17 mouse cellular contexts compared by ENCODE assay signal in genomic region chr17:29318731-29319250, GRCm38 (mm10). TPM values are rescaled to one million over a fixed set of nuclear protein-coding genes. Genes with fewer than 3 reads are reported as not detected.
DNase-seq lines count a peak whose midpoint lies in the region; ATAC-seq and TF ChIP-seq lines count a peak whose summit lies in the region.
"Had no signal": no experiment of that assay in that cellular context is flagged by ENCODE, and none has a peak within 500 bp of the region (broad histone marks: within the 10 kb centered on the region; RNA-seq: fewer than 3 reads in every experiment).

No protein-coding gene starts in this region.

- TF ChIP-seq EP300 in heart, adult 2 months (IDR thresholded peaks at IDR 0.05; ENCODE audit: insufficient read depth, low read depth, low read length) = no peak

- H3K9ac ChIP-seq in heart, adult 2 months (ENCODE audit: low read depth, low read length) = peak overlapping the region; percentile 67
- H3K9ac ChIP-seq in heart, embryonic 12.5 days = no peak overlapping the region
- H3K9ac ChIP-seq in neural tube, embryonic 11.5 days (ENCODE audit: low read length) = 0 out of 2 replicates have a peak overlapping the region, but pooled peaks have one; percentile 16
- H3K9ac ChIP-seq: embryonic facial prominence, embryonic 12.5 days; forebrain, embryonic 15.5 days; neural tube, embryonic 15.5 days had no signal

- DNase-seq in heart, adult 2 months = peak in 1 of 2 experiments; percentile 59
- DNase-seq in neural tube, embryonic 11.5 days (ENCODE audit: low spot score) = no peak
- no peak for DNase-seq in neural tube, embryonic 10.5 days (ENCODE audit: extremely low spot score, low spot score)
- DNase-seq in heart, postnatal 14 days = peak; percentile 43 to 55
- no peak for DNase-seq in urinary bladder, adult 2 months (ENCODE audit: low spot score)
- DNase-seq in testis, postnatal 10 days (ENCODE audit: low spot score) = no peak
- no peak for DNase-seq in left cerebral cortex, adult 8-10 months (ENCODE audit: low spot score in 2 of 2)
- DNase-seq: cerebellum, adult 9-10 months; kidney, postnatal 14 days; layer of hippocampus, postnatal 36 days; right cerebral cortex, postnatal 25 days; thymus, postnatal 25 days had no signal

- no peaks in the 10 kb centered on the region for H3K27me3 ChIP-seq in heart, adult 2 months (ENCODE audit: control insufficient read depth, insufficient read depth, low read length)
- peaks cover 30% of the 10 kb centered on the region for H3K27me3 ChIP-seq in heart, embryonic 12.5 days (replicated peaks)
- H3K27me3 ChIP-seq in neural tube, embryonic 11.5 days (ENCODE audit: control insufficient read depth, insufficient read depth, low read length) = peaks cover 19% of the 10 kb centered on the region

- intact Hi-C loops in heart, adult 2 months (cut with DNase I) = loop anchor here (5.0 kb wide), 1 partner anchor 41 kb away; no protein-coding TSS in a partner anchor
- intact Hi-C loops in heart, postnatal 14 days (cut with DNase I) = loop anchor here (2.0 kb wide), 1 partner anchor 20 kb away; no protein-coding TSS in a partner anchor

- H3K4me2 ChIP-seq in heart, embryonic 12.5 days = no peak overlapping the region
- H3K4me2 ChIP-seq in neural tube, embryonic 11.5 days (ENCODE audit: low read depth) = no peak overlapping the region
- H3K4me2 ChIP-seq: embryonic facial prominence, embryonic 12.5 days; forebrain, embryonic 15.5 days; neural tube, embryonic 15.5 days had no signal

- 38% methylated on average over 6 of the region's 6 CpGs for WGBS in heart, adult 2 months
- 55% methylated on average over 6 of the region's 6 CpGs for WGBS in heart, embryonic 12.5 days
- WGBS in neural tube, embryonic 11.5 days = 47% methylated on average over 6 of the region's 6 CpGs

- H3K79me2 ChIP-seq in heart, adult 2 months (replicated peaks; ENCODE audit: control insufficient read depth, insufficient read depth, low read length) = no peaks in the 10 kb centered on the region

- no peaks in the 10 kb centered on the region for H3K36me3 ChIP-seq in heart, adult 2 months (ENCODE audit: control insufficient read depth, insufficient read depth, low read length)
- H3K36me3 ChIP-seq in heart, embryonic 12.5 days = no peaks in the 10 kb centered on the region
- H3K36me3 ChIP-seq in neural tube, embryonic 11.5 days (ENCODE audit: control insufficient read depth, insufficient read depth, low read length) = no peaks in the 10 kb centered on the region
- H3K36me3 ChIP-seq: embryonic facial prominence, embryonic 12.5 days; forebrain, embryonic 15.5 days; neural tube, embryonic 15.5 days had no signal

- no peak for ATAC-seq in heart, embryonic 12.5 days (ENCODE audit: insufficient number of reproducible peaks, low FRiP score)
- no peak for ATAC-seq in neural tube, embryonic 11.5 days (ENCODE audit: insufficient read depth, low FRiP score, low TSS enrichment)
- ATAC-seq: CD4-positive, CD25-positive, alpha-beta regulatory T cell, adult 4 months; forebrain, embryonic 15.5 days had no signal

- peak overlapping the region; percentile 64 for H3K27ac ChIP-seq in heart, adult 2 months
- no peak overlapping the region for H3K27ac ChIP-seq in heart, embryonic 12.5 days (ENCODE audit: poor library complexity, severe bottlenecking)
- H3K27ac ChIP-seq in neural tube, embryonic 11.5 days (ENCODE audit: low read depth, low read length) = no peak overlapping the region
- H3K27ac ChIP-seq: embryonic facial prominence, embryonic 12.5 days; forebrain, embryonic 15.5 days; neural tube, embryonic 15.5 days had no signal

- peak; percentile 62 for TF ChIP-seq POLR2A in heart, adult 2 months (IDR thresholded peaks at IDR 0.05; ENCODE audit: insufficient read depth, low read depth, low read length)

- no peak for TF ChIP-seq CTCF in heart, adult 2 months (IDR thresholded peaks at IDR 0.05)

- peaks cover 15% of the 10 kb centered on the region for H3K4me1 ChIP-seq in heart, adult 2 months (ENCODE audit: control insufficient read depth, insufficient read depth, low read length)
- H3K4me1 ChIP-seq in heart, embryonic 12.5 days (replicated peaks) = peaks cover 40% of the 10 kb centered on the region
- H3K4me1 ChIP-seq in neural tube, embryonic 11.5 days (ENCODE audit: control insufficient read depth, insufficient read depth, low read length) = no peaks in the 10 kb centered on the region

- peak overlapping the region; percentile 26 for H3K4me3 ChIP-seq in heart, adult 2 months
- H3K4me3 ChIP-seq in heart, embryonic 12.5 days = no peak overlapping the region
- H3K4me3 ChIP-seq in neural tube, embryonic 11.5 days (ENCODE audit: low read depth, low read length) = no peak overlapping the region
- H3K4me3 ChIP-seq: embryonic facial prominence, embryonic 12.5 days; forebrain, embryonic 15.5 days; neural tube, embryonic 15.5 days had no signal

- H3K9me3 ChIP-seq in heart, embryonic 12.5 days (replicated peaks) = no peaks in the 10 kb centered on the region
- H3K9me3 ChIP-seq in neural tube, embryonic 11.5 days (ENCODE audit: control insufficient read depth, low read length) = no peaks in the 10 kb centered on the region
- H3K9me3 ChIP-seq: embryonic facial prominence, embryonic 12.5 days; forebrain, embryonic 15.5 days; neural tube, embryonic 15.5 days had no signal

RNA-seq across cellular contexts. Expression of gene Pi16, which starts 1.3 kb away (rescaled TPM):
- total RNA-seq in heart, adult 2 months (2021) = 10 to 100 TPM; 24.1 to 40.7 TPM
- polyA plus RNA-seq in heart, adult 2 months (2012; rRNA removed) = 63.1 and 73.5 TPM in 2 replicates
- polyA plus RNA-seq in heart, embryonic 12.5 days (2016; fragmentation: Nextera tagmentation; extraction: Ambion mirVana) = 4.0 and 4.5 TPM in 2 replicates
- polyA plus RNA-seq in neural tube, embryonic 11.5 days (2014; fragmentation: Nextera tagmentation; extraction: Ambion mirVana) = 0.23 and 0.36 TPM in 2 replicates
- total RNA-seq in heart, postnatal 14 days (2021) = 10 to 100 TPM; 34.3 to 47.8 TPM
- 405 and 508 TPM in 2 replicates for polyA plus RNA-seq in urinary bladder, adult 2 months (2012; rRNA removed)
- total RNA-seq in left cerebral cortex, adult 8-10 months (2022) = 1 to 10 TPM; 1.2 to 1.6 (median 1.4) TPM

RNA-seq across cellular contexts. Expression of gene Mtch1, which starts 28.9 kb away (rescaled TPM):
- total RNA-seq in heart, adult 2 months (2021) = 100 to 1,000 TPM; 186 to 203 TPM
- 234 and 293 TPM in 2 replicates for polyA plus RNA-seq in heart, adult 2 months (2012; rRNA removed)
- 317 and 330 TPM in 2 replicates for polyA plus RNA-seq in heart, embryonic 12.5 days (2016; fragmentation: Nextera tagmentation; extraction: Ambion mirVana)
- polyA plus RNA-seq in neural tube, embryonic 11.5 days (2014; fragmentation: Nextera tagmentation; extraction: Ambion mirVana) = 402 and 441 TPM in 2 replicates
- 100 to 1,000 TPM; 272 to 279 TPM for total RNA-seq in heart, postnatal 14 days (2021)
- 263 and 279 TPM in 2 replicates for polyA plus RNA-seq in urinary bladder, adult 2 months (2012; rRNA removed)
- 100 to 1,000 TPM; 565 to 601 (median 593) TPM for total RNA-seq in left cerebral cortex, adult 8-10 months (2022)

RNA-seq across cellular contexts. Expression of gene Fgd2, which starts 41.9 kb away (rescaled TPM):
- 1 to 10 TPM; 1.9 to 2.4 TPM for total RNA-seq in heart, adult 2 months (2021)
- polyA plus RNA-seq in heart, adult 2 months (2012; rRNA removed) = 5.9 and 9.2 TPM in 2 replicates
- 2.0 and 2.1 TPM in 2 replicates for polyA plus RNA-seq in heart, embryonic 12.5 days (2016; fragmentation: Nextera tagmentation; extraction: Ambion mirVana)
- polyA plus RNA-seq in neural tube, embryonic 11.5 days (2014; fragmentation: Nextera tagmentation; extraction: Ambion mirVana) = 2.8 and 3.5 TPM in 2 replicates
- 1 to 10 TPM; 2.3 to 2.9 TPM for total RNA-seq in heart, postnatal 14 days (2021)
- polyA plus RNA-seq in urinary bladder, adult 2 months (2012; rRNA removed) = 19.0 and 26.4 TPM in 2 replicates
- total RNA-seq in left cerebral cortex, adult 8-10 months (2022) = 1 to 10 TPM; 7.5 to 7.9 (median 7.6) TPM

RNA-seq across cellular contexts. Expression of gene BC004004, which starts 50.2 kb away (rescaled TPM):
- 100 to 1,000 TPM; 264 to 318 TPM for total RNA-seq in heart, adult 2 months (2021)
- 184 and 264 TPM in 2 replicates for polyA plus RNA-seq in heart, adult 2 months (2012; rRNA removed)
- polyA plus RNA-seq in heart, embryonic 12.5 days (2016; fragmentation: Nextera tagmentation; extraction: Ambion mirVana) = 80.0 and 87.6 TPM in 2 replicates
- polyA plus RNA-seq in neural tube, embryonic 11.5 days (2014; fragmentation: Nextera tagmentation; extraction: Ambion mirVana) = 62.2 and 69.4 TPM in 2 replicates
- 100 to 1,000 TPM; 189 to 195 TPM for total RNA-seq in heart, postnatal 14 days (2021)
- 94.6 and 101 TPM in 2 replicates for polyA plus RNA-seq in urinary bladder, adult 2 months (2012; rRNA removed)
- total RNA-seq in left cerebral cortex, adult 8-10 months (2022) = 100 to 1,000 TPM in 3 of 4 experiments, 10 to 100 TPM in 1; 98.1 to 131 (median 114) TPM

RNA-seq across cellular contexts. Expression of gene Ppil1, which starts 54.8 kb away (rescaled TPM):
- total RNA-seq in heart, adult 2 months (2021) = 10 to 100 TPM; 28.4 to 31.1 TPM
- polyA plus RNA-seq in heart, adult 2 months (2012; rRNA removed) = 33.2 and 41.7 TPM in 2 replicates
- polyA plus RNA-seq in heart, embryonic 12.5 days (2016; fragmentation: Nextera tagmentation; extraction: Ambion mirVana) = 101 and 112 TPM in 2 replicates
- polyA plus RNA-seq in neural tube, embryonic 11.5 days (2014; fragmentation: Nextera tagmentation; extraction: Ambion mirVana) = 152 and 165 TPM in 2 replicates
- 10 to 100 TPM; 28.8 to 33.5 TPM for total RNA-seq in heart, postnatal 14 days (2021)
- polyA plus RNA-seq in urinary bladder, adult 2 months (2012; rRNA removed) = 27.9 and 31.3 TPM in 2 replicates
- 10 to 100 TPM; 17.0 to 19.9 (median 19.5) TPM for total RNA-seq in left cerebral cortex, adult 8-10 months (2022)

Comparison
In these comparisons a context has a peak if more than half of its experiments do, and no peak if none do; other contexts are left out.
1. RNA of gene Pi16, which starts 1.3 kb away (polyA plus RNA-seq): 405 to 508 TPM in urinary bladder, adult 2 months and 63.1 to 73.5 TPM in heart, adult 2 months; 4.0 to 4.5 TPM in heart, embryonic 12.5 days and 0.23 to 0.36 TPM in neural tube, embryonic 11.5 days; every median in the first group is over 10 times any median in the second.
2. DNase-seq: peak in heart, postnatal 14 days (2 of 2); none in neural tube, embryonic 11.5 days (single experiment), neural tube, embryonic 10.5 days (single experiment), urinary bladder, adult 2 months (single experiment), testis, postnatal 10 days (single experiment) and left cerebral cortex, adult 8-10 months (0 of 2).